ENCODE assay signal across 8 mouse cellular contexts in the genomic region with DNA sequence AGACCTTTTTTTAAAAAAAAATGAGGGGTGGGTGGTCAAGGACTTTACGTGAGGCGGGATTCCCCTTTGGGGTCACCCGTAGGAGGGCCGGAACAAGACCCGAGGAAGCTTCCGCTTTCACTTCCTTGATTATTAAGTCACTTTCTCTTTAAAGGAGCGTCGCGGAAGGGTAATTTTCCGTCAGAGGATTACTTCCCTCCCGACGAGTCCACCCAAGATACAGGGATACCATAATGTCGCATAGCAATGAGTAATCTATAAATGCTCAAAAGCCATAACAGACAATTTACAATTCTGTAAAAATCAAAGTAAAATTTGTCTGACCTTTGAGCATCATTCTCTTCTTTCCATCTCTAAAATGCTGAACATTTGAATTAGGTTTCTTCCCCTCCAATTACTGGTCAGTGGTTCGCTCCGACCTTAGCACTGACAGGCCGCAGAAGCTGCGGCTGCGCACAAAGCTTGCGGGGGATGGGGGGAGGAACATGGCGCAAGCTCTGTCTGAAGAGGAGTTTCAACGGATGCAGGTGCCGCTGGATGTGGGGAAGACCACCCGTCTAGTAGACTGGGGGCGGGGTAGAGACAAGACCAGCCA. TPM values are rescaled to one million over a fixed set of nuclear protein-coding genes. Genes with fewer than 3 reads are reported as not detected.
DNase-seq lines count a peak whose midpoint lies in the region; ATAC-seq and TF ChIP-seq lines count a peak whose summit lies in the region.

A gene (plus strand): TSS at position 224 of the 595 bp plus-strand sequence.

- H3K4me3 ChIP-seq in ES-Bruce4 (ENCODE audit: low read depth, low read length) = peak within 1 kb of the TSS; percentile 86
- peak within 1 kb of the TSS; percentile 53 for H3K4me3 ChIP-seq in forebrain, embryonic 13.5 days
- H3K4me3 ChIP-seq in liver, postnatal 0 days (ENCODE audit: low read depth, low read length) = peak within 1 kb of the TSS; percentile 74
- peak within 1 kb of the TSS; percentile 45 for H3K4me3 ChIP-seq in neural tube, embryonic 14.5 days (ENCODE audit: low read depth, low read length)

- no peaks in the 10 kb centered on the region for H3K36me3 ChIP-seq in ES-Bruce4 (ENCODE audit: control insufficient read depth, insufficient read depth, low read length, poor library complexity, severe bottlenecking)
- H3K36me3 ChIP-seq in forebrain, embryonic 13.5 days (ENCODE audit: poor library complexity, severe bottlenecking) = no peaks in the 10 kb centered on the region
- no peaks in the 10 kb centered on the region; the same call in 1 of the 2 replicates for H3K36me3 ChIP-seq in liver, postnatal 0 days (replicated peaks; ENCODE audit: insufficient read depth, low read length)
- H3K36me3 ChIP-seq in neural tube, embryonic 14.5 days (ENCODE audit: control insufficient read depth, insufficient read depth, low read length) = no peaks in the 10 kb centered on the region

- H3K27ac ChIP-seq in ES-Bruce4 (ENCODE audit: insufficient read depth, low read length) = no peak within 1 kb of the TSS
- no peak within 1 kb of the TSS; the same call in 1 of the 2 replicates for H3K27ac ChIP-seq in forebrain, embryonic 13.5 days
- H3K27ac ChIP-seq in liver, postnatal 0 days (ENCODE audit: low read depth) = peak within 1 kb of the TSS; percentile 53
- peak within 1 kb of the TSS; percentile 16; the same call in 1 of the 2 replicates for H3K27ac ChIP-seq in neural tube, embryonic 14.5 days (ENCODE audit: low read depth, low read length)

- TF ChIP-seq POLR2A in ES-Bruce4 (IDR thresholded peaks at IDR 0.05; ENCODE audit: insufficient read depth, low read length) = peak; percentile 20

- H3K4me2 ChIP-seq in forebrain, embryonic 13.5 days = peak within 1 kb of the TSS; percentile 67
- peak within 1 kb of the TSS; percentile 75 for H3K4me2 ChIP-seq in liver, postnatal 0 days (ENCODE audit: low read depth, low read length)
- H3K4me2 ChIP-seq in neural tube, embryonic 14.5 days (ENCODE audit: low read depth, low read length) = peak within 1 kb of the TSS; percentile 52

- intact Hi-C loops in heart, postnatal 10 days (cut with DNase I) = loop anchor here (5.0 kb wide), 1 partner anchor 37 kb away; a partner anchor contains a TSS

- H3K4me1 ChIP-seq in ES-Bruce4 (ENCODE audit: control insufficient read depth, insufficient read depth, low read length) = no peaks in the 10 kb centered on the region
- H3K4me1 ChIP-seq in forebrain, embryonic 13.5 days = peaks cover 14% of the 10 kb centered on the region; the same call in 1 of the 2 replicates
- peaks cover 5% of the 10 kb centered on the region; the same call in 1 of the 2 replicates for H3K4me1 ChIP-seq in liver, postnatal 0 days (ENCODE audit: insufficient read depth)
- no peaks in the 10 kb centered on the region for H3K4me1 ChIP-seq in neural tube, embryonic 14.5 days (ENCODE audit: control insufficient read depth, insufficient read depth, low read length)

- WGBS in forebrain, embryonic 13.5 days = 22% methylated on average over 24 of the region's 24 CpGs
- WGBS in large intestine, adult 2 months = 12% methylated on average over 24 of the region's 24 CpGs
- WGBS in liver, postnatal 0 days (ENCODE audit: insufficient replicate concordance) = 14% methylated on average over 24 of the region's 24 CpGs
- 16% methylated on average over 24 of the region's 24 CpGs for WGBS in neural tube, embryonic 14.5 days

- ATAC-seq in forebrain, embryonic 13.5 days = peak; percentile 95
- ATAC-seq in liver, postnatal 0 days = peak; percentile 93
- ATAC-seq in neural tube, embryonic 14.5 days (ENCODE audit: low read depth) = peak; percentile 94

- H3K9ac ChIP-seq in ES-Bruce4 (ENCODE audit: low read depth, poor library complexity, severe bottlenecking) = peak within 1 kb of the TSS; percentile 79
- H3K9ac ChIP-seq in forebrain, embryonic 13.5 days = peak within 1 kb of the TSS; percentile 67
- H3K9ac ChIP-seq in liver, postnatal 0 days (replicated peaks) = peak within 1 kb of the TSS; percentile 71
- H3K9ac ChIP-seq in neural tube, embryonic 14.5 days (replicated peaks; ENCODE audit: low read depth, low read length) = peak within 1 kb of the TSS; percentile 52

- DNase-seq in c-Kit-positive CD71-positive TER-119-positive erythroid progenitor cells, embryonic 14.5 days (ENCODE audit: low spot score) = peak; percentile 82
- DNase-seq in heart, postnatal 10 days = peak; percentile 78 to 79
- peak; percentile 39 for DNase-seq in large intestine, adult 2 months (ENCODE audit: low read depth, low spot score)
- DNase-seq in liver, postnatal 0 days = peak; percentile 80
- DNase-seq in thymus, adult 18-20 months = peak; percentile 68 to 73

- no peak for TF ChIP-seq CTCF in ES-Bruce4 (IDR thresholded peaks at IDR 0.05; ENCODE audit: low read depth, low read length)
- TF ChIP-seq CTCF in liver, postnatal 0 days (IDR thresholded peaks at IDR 0.05; ENCODE audit: low read depth) = no peak

- H3K9me3 ChIP-seq in ES-Bruce4 (replicated peaks; ENCODE audit: control insufficient read depth, insufficient read depth, low read length, poor library complexity, severe bottlenecking) = no peaks in the 10 kb centered on the region
- H3K9me3 ChIP-seq in forebrain, embryonic 13.5 days (replicated peaks) = no peaks in the 10 kb centered on the region; the same call in 1 of the 2 replicates
- no peaks in the 10 kb centered on the region for H3K9me3 ChIP-seq in liver, postnatal 0 days (ENCODE audit: low read length)
- no peaks in the 10 kb centered on the region for H3K9me3 ChIP-seq in neural tube, embryonic 14.5 days (ENCODE audit: control insufficient read depth, low read length)

- 0 out of 2 replicates have a peak, but pooled peaks have one; percentile 16 for TF ChIP-seq EP300 in ES-Bruce4 (IDR thresholded peaks at IDR 0.05; ENCODE audit: insufficient read depth, low read depth, low read length)
- peak; percentile 43; the same call in 1 of the 2 replicates for TF ChIP-seq EP300 in liver, postnatal 0 days (IDR thresholded peaks at IDR 0.05; ENCODE audit: low read depth)

- no peaks in the 10 kb centered on the region for H3K27me3 ChIP-seq in ES-Bruce4 (ENCODE audit: control insufficient read depth, insufficient read depth, low read length, poor library complexity, severe bottlenecking)
- H3K27me3 ChIP-seq in forebrain, embryonic 13.5 days = no peaks in the 10 kb centered on the region
- H3K27me3 ChIP-seq in liver, postnatal 0 days (ENCODE audit: insufficient read depth, low read length) = no peaks in the 10 kb centered on the region
- H3K27me3 ChIP-seq in neural tube, embryonic 14.5 days (ENCODE audit: control insufficient read depth, insufficient read depth, low read length) = no peaks in the 10 kb centered on the region

RNA-seq across cellular contexts. Expression of the gene that starts here (rescaled TPM):
- polyA plus RNA-seq in ES-Bruce4 (2011; ENCODE audit: insufficient read depth, insufficient read length, low read depth, missing spikeins) = 18.5 and 19.2 TPM in 2 replicates
- 71.6 and 82.6 TPM in 2 replicates for polyA plus RNA-seq in forebrain, embryonic 13.5 days (2015; fragmentation: Nextera tagmentation; extraction: Ambion mirVana)
- 10 to 100 TPM; 27.7 to 30.2 TPM for total RNA-seq in heart, postnatal 10 days (2021)
- 19.5 and 33.3 TPM in 2 replicates for polyA plus RNA-seq in large intestine, adult 2 months (2012; rRNA removed)
- polyA plus RNA-seq in liver, postnatal 0 days (2015; fragmentation: Nextera tagmentation; extraction: Ambion mirVana) = 15.4 and 16.4 TPM in 2 replicates
- 57.3 and 74.5 TPM in 2 replicates for polyA plus RNA-seq in neural tube, embryonic 14.5 days (2014; fragmentation: Nextera tagmentation; extraction: Ambion mirVana)

Comparison
In these comparisons a context has a peak if more than half of its experiments do, and no peak if none do; other contexts are left out.
1. H3K27ac ChIP-seq: peak in liver, postnatal 0 days (single experiment) and neural tube, embryonic 14.5 days (single experiment); none in ES-Bruce4 (single experiment) and forebrain, embryonic 13.5 days (single experiment).
2. Peak in every context shown above with its lines, with median percentiles within 50 percentile points of each other: H3K4me3 ChIP-seq, H3K9ac ChIP-seq, DNase-seq, ATAC-seq and H3K4me2 ChIP-seq.